Mouse (Mus musculus): ENCODE measurements around the gene Ifitm10.
"Not testable (repeated sequence)": the region's sequence is repeated elsewhere in the genome, so short reads cannot be mapped to it uniquely, and the experiment has no call there.

Gene Ifitm10

DNA sequence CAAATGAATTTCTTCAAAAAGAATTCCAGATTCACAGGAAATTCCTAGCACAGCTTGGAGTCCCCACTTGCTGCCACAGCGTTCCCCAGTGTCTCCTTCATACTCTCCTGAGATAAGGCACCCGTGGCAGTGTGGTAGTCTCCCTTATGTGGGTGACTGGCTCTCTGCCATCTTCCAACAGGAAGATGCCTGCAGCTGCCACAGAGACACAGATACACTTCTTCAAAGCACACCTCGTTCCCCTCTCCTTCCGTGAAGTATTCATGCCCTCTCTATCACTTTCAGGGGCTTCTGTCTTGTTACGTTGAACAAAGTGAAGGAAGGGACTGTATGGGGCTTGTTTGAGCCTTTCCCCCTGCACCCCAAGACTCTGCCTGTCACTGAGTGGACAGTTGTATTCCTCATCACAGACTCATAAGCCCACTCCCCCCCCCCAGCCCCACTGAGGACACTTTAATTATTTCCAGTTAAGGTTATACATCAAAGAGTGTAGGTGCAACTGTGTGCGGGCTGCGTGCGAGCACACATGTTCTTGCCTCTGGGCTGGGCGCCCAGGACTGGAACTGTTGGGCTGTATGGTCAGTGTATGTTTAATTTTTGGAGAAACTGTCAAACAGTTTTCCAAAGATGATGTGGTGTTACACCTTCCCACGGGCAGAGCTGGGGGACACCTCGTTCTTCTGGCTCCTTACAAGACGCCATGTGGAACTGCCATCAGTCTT, 50.0 kb downstream of the Ifitm10 start:
- intact Hi-C loops (cut with DNase I): no loop called here

DNA sequence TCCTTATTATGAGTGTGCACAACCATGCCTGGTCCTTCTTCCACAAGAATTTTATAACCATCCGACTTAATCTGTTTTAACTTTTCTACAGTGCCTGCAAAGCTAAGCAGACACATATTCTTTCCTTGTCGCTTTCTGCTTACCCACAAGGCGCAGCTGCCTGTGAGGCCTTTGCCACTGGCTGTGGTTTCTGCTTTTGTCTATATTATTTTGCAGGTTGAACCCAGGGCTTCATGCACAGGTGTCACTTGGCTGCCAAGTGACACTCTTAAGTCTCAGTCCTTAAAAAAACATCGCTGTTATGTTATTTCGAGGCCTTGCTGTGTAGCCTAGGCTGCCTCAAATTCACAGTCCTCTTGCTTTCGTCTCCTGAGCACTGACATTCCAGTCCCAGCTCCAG, 50.9 kb downstream of the Ifitm10 start:
- intact Hi-C loops (cut with DNase I): no loop called here

DNA sequence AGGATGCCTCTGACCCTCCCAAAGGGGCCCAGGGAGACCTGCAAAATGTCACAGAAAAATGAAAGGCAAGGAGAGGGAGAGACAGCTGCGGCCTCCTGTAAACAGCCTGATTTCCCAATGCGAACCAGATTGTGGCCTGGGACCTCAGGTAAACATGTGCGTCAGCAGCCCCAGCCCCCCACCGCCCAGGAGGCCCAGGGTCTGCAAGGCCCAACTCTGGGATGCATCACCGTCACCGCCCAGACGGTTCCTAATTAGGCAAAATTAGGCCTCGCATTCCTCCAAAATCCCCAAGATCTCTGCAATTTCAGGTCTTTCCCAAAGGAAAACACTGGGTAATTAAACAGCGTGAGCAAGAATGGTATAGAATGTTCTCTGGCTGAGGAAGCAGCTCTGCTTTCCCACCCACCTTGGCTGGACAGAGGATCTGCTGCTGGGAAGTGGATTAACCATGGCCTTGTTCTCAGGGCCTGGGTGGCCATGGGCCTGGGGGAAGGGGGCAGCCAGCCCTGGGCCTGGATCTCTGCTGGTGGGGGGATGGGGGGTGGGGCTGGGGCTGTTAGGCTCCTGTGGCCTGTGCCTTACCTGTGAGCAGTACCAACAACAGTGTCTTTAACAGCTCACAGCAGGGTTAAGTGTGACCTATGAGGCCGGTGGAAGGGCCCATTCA, 51.8 kb downstream of the Ifitm10 start:
- intact Hi-C loops (cut with DNase I): not testable (repeated sequence)

DNA sequence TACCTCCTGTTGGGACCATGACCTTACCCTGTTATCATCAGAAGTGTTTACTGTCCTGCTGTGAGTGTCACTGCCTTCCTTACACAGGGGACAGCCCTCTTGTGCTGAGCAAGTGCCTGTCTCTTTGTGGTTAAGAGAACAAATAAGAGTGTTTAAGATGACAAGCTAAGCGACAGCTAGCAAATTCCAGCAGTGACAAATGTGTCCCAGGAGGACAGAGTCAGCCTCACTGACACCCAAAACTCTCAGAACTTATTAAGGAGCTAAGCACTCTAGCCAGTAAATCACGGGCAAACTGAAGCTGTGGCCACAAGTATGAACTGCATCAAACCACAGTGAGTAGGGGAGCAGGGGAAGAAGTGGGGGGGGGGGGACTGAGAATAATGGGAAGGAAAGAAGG, 52.6 kb downstream of the Ifitm10 start:
- intact Hi-C loops (cut with DNase I): no loop called here

DNA sequence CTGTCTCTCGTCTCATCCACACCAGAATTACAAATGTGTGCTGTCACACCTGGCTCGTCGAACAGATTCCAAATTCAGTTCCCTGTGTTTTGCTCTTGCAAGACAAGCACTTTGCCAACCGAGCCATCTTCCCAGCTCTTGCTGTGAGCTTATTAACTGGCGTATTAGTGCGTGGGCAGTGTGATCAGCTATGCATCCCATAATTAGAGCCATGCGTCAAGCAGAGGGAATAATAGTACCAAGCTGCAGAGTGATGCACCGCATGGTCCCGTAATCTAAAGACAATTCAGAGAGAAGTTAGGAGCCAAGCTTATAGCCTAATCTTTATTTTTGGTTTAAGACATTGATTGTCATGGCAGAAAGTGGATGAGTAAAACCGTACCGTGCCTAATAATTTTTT, 54.4 kb downstream of the Ifitm10 start:
- intact Hi-C loops (cut with DNase I): loop anchor here (5.0 kb wide), 3 partner anchors 178 to 358 kb away; partner anchors contain the start of gene Tnnt3

DNA sequence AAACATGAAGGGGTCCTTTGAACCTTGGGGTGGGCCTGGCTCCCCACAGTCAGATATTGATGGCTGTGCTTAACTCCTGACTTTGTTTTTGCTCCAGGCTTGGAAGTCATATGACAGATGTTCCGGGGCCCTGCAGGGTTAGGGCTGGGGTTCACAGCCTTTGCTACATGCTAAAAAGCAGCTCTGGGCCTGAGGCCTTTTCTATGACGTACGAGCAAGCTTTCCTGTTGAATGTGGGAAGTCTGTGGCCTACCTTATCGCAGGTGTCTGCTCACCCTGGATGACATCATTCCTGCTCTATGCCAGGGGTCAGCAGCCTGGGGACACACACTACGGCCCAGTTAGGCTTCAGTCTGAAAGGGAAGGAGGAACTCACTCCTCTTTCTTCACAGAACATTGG, 56.3 kb downstream of the Ifitm10 start:
- intact Hi-C loops (cut with DNase I): loop anchor here (5.0 kb wide), 3 partner anchors 180 to 360 kb away; partner anchors contain the start of gene Tnnt3

DNA sequence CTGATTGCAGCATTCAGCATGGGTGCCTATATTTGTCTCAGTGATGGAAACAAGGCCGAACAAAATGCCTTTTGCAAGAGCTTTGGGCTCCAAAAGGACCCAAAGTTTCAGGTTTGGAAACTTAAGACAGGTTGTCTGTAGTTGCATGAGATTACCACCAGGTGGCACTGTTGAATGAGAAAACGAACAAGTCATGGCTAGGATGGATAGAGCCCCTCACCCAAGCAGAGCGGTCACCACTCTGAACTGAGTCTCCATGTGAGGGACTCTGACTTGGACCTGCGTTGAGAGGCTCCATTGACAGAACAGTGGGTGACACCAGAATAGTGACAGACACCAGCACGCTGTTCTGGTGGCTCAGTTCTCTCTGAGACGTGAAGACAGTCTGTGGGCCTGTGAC, 57.0 kb downstream of the Ifitm10 start:
- intact Hi-C loops (cut with DNase I): loop anchor here (5.0 kb wide), 3 partner anchors 181 to 361 kb away; partner anchors contain the start of gene Tnnt3

DNA sequence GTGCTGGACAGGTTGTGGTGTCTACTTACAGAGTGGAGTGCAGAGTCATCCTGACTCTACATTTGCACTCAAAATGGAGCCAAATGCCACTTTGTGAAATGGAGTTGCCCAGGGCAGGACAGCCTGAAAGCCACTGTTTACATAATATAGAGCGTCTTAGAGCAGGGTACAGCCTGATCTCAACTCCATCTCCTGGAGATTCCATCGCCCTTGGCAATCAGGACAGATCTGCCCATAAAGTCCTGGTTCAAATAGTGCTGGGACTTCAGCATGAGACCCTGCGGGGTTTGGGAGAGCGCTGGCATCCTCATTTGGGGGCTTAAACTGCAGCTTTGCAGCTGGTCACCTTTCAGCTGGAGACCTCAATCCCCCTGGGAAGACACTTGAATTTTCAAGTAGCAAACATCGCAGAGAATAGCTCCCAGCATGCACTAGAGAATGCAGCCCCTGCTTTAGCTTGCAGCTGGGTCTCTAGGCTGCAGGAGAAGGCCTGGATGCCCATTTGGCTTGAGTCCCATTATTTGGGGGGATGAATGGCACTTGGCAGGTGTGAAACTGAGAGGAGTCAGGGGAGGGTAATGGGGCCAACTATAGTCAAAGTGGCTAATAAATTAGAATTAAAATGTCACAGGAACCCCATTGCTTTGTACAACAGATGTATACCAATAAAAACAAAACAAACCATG, 58.8 kb downstream of the Ifitm10 start:
- intact Hi-C loops (cut with DNase I): loop anchor here (5.0 kb wide), 3 partner anchors 183 to 363 kb away; partner anchors contain the start of gene Tnnt3

DNA sequence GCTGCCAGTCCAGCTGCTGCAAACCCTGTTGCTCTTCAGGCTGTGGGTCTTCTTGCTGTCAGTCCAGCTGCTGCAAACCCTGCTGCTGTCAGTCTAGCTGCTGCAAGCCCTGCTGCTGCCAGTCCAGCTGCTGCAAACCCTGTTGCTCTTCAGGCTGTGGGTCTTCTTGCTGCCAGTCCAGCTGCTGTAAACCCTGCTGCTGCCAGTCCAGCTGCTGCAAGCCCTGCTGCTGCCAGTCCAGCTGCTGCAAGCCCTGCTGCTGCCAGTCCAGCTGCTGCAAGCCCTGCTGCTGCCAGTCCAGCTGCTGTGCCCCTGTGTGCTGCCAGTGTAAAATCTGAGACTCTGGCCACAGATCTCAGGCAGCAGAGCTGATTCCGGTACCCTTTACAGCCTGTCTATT, 69.6 kb downstream of the Ifitm10 start:
- intact Hi-C loops (cut with DNase I): not testable (repeated sequence)

DNA sequence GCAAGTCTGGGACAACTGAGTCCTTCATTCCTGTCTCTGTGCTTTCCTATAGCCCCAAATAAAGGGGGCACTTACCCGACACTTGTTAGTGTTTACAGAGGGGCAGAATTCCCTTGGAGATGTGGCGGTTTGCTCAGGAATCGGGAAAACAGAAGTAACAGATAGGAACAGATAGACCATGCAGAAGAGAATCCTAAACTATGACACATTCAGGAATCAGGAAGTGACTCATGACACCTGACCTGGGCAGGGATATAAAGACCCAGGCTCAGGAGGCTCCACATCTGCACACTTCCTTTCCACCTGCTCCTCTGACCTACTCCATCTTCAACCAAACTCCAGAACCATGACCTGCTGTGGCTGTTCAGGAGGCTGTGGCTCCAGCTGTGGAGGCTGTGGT, 70.3 kb downstream of the Ifitm10 start, which contains the start of gene Krtap5-4:
TSS of gene Krtap5-4 (plus strand) at position 301 of the 400 bp plus-strand sequence.
- intact Hi-C loops (cut with DNase I): no loop called here

DNA sequence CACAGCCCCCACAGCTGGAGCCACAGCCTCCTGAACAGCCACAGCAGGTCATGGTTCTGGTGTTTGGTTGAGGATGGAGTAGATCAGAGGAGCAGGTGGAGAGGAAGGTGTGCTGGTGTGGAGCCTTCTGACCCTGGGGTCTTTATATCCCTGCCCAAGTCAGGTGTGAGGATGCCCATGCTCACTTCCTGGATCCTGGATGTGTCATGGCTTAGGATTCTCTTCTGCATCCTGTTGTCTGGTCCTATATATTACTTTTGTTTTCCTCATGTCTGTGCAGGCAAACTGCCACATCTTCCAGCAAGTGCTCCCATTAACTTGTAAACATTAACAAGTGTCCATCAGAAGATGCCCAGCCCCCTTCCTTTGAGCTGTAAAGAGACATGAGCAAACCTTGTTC, 76.5 kb downstream of the Ifitm10 start, which contains the start of gene Krtap5-1:
TSS of gene Krtap5-1 (minus strand) at position 101 of the 400 bp plus-strand sequence.
- intact Hi-C loops (cut with DNase I): not testable (repeated sequence)

DNA sequence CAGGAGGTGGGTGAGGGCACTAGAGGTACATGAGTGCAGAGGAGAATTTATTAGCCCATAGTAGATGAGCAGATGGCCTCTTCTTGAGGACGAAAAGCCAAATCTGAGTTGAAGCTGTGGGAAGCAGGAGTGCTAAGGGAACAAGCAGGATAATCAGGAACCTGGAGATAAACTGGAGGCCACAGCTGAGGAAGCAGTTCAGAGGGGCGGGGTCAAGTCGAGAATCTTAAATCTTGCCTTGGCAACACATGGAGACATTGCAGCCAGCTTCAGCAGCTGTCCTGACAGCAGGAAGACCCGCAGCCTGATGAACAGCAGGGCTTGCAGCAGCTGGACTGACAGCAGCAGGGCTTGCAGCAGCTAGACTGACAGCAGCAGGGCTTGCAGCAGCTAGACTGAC, 77.4 kb downstream of the Ifitm10 start:
- intact Hi-C loops (cut with DNase I): not testable (repeated sequence)

DNA sequence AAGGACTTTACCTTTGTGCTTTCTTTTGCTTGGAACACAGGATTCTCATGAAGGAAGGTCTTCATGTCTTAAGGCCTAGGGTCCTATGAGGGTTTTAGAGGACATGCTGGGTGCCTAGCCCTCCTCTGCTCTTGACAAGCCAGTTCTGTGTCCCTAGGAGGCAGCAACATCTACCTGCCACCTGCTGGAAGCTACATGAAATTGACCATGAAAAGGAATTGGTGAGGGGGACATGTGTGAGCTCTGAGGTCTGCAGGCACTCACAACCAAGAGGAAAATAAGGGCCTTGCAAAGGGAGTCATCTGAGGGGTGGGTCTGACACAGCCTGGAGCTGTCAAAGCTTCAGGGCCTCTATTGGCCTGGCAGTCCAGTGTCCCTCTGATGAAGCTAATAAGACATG, 78.1 kb downstream of the Ifitm10 start:
- intact Hi-C loops (cut with DNase I): no loop called here

DNA sequence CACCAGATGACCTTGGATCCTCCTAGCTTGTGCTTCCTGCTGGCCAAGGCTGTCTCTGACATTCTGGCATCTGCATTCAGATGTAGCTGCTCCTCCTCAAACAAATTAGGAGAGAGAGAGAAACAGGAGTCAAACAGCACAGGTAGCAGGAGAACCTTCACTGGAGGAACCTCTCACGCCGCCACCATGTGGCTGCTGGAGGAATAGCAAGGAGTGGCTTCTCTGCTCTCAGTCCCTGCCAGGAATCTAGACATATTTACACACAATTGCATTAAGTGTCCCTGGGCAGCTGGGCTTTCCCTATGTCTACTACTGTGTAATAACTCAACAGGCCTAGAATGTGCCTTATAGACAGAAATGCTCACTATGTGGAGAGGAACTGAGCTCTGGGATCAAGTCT, 79.7 kb downstream of the Ifitm10 start:
- intact Hi-C loops (cut with DNase I): loop anchor here (1.0 kb wide), 1 partner anchor 16 kb away; no protein-coding TSS in a partner anchor

DNA sequence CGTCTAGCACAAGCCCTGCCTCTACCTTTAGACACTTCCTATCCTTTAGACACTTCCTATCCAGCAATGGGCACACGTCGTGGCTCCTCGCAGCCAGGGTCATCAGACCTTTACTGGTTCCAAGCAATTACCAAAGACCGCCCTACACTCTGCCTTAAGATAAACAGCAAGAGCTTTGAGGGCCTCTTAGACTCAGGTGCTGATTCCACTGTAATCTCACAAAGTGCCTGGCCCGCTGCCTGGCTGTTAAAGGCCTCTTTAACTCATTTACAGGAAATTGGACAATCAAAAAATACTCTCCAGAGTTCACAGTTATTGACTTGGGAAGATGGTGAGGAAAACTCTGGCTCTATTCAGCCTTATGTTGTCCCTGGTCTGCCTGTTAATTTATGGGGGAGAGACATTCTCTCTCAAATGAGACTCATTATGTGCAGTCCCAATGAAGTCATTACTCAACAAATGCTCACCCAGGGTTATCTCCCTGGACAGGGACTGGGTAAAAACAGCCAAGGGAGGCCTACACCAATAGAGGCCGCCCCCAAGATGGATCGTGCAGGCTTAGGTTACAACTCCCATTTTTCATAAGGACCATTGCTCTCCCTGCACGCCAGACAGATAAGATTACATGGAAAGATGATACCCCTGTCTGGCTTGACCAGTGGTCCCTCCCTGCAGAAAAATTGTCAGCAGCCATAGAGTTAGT, 87.5 kb downstream of the Ifitm10 start:
- intact Hi-C loops (cut with DNase I): loop anchor here (2.0 kb wide), 1 partner anchor 141 kb away; the partner anchor contains the start of gene Gm45337

DNA sequence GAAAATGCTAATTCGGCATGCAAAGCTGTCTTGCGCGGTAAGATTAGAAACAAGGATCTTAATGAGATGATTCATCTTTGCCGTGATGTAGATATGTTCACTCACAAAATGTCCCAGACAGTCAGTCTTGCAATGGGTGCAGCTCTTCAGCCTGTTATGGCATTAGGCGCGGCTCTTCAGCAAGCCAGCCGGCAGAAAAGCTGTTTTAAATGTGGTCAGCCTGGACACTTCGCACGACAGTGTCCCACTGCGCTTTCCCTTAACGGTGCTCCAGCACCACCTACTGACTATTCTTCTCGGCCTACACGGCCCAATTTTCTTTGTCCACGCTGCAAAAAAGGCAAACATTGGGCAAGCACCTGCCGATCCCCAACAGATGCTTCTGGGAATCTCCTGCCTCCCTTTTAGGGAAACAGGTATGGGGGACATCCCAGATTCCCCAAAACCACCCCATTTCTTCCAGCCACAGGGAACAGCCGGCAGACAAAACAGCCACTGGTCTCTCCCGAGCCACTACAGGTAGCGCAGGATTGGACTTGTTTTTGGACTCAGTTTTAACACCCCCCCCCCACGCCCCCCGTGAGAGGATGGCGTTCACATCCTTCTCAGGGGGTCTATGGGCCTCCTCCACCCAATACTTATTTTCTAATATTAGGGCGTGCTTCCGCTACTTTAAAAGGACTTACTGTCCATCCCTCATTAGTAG, 88.3 kb downstream of the Ifitm10 start:
- intact Hi-C loops (cut with DNase I): loop anchor here (2.0 kb wide), 1 partner anchor 140 kb away; the partner anchor contains the start of gene Gm45337

DNA sequence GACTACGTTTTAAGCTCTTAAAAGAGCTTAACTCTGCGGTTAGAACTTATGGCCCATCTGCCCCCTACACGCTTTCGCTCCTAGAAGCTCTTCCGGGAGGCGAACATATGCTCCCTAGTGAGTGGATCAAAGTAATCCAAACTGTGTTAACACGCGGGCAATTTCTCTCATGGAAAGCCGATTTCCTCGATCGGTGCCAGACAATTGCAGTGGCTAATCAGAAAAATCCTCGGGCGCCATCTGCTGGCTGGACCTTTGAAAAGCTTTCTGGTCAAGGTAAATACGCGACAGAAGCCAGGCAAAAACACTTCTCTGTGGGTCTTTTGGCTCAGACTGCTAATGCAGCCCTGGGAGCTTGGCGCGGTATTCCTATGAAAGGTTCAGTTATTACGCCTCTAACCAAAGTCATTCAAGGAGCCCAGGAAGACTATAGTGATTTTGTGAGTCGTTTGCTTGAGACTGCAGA, 88.9 kb downstream of the Ifitm10 start:
- intact Hi-C loops (cut with DNase I): loop anchor here (2.0 kb wide), 1 partner anchor 140 kb away; the partner anchor contains the start of gene Gm45337

DNA sequence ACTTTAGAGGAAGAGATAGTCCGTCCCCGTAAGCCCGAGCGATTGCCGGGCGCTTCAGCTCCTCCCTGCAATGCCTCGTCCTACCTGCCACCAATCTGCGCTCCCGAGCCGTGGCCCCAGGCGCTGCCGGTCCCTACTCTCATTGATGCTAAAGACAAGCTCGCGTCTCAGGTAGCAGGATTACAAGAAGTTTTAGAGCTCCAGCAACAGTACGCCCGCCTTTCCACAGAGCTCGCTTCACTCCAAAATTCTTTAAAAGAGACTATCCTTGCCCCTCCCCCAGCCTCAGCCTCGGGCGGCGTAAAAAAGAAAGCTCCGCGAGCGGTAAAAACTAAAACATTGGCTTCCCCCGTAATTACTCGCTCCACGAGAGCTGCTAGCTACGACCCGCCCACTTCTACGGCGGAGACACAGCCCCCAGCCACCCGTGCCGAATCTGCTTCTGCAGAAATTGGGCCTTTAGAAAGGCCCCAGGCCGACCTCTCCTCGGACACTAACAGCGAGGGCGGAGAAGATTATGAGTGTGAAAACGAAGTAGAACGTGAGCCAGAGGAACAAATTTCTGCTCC, 89.4 kb downstream of the Ifitm10 start:
- intact Hi-C loops (cut with DNase I): loop anchor here (2.0 kb wide), 1 partner anchor 139 kb away; the partner anchor contains the start of gene Gm45337

DNA sequence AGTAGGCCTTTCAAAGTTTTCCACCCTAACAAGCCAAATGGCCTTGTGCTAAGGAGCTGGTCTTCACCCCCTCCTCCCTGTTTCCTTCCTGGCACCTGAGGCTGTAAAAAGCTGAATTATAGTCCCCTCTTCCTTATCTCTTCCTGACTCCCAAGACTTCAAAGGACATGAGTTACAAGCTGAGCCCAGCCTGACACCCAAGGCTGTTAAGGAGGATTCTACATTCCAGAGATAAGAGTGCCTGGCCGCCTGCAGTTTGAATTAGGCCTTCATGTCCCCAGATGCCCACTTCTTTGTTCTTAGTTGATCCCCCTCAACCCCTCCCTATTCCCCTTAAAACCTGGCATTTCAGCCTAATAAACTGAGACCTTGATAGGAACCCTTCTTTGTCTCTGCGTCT, 90.7 kb downstream of the Ifitm10 start:
- intact Hi-C loops (cut with DNase I): not testable (repeated sequence)

DNA sequence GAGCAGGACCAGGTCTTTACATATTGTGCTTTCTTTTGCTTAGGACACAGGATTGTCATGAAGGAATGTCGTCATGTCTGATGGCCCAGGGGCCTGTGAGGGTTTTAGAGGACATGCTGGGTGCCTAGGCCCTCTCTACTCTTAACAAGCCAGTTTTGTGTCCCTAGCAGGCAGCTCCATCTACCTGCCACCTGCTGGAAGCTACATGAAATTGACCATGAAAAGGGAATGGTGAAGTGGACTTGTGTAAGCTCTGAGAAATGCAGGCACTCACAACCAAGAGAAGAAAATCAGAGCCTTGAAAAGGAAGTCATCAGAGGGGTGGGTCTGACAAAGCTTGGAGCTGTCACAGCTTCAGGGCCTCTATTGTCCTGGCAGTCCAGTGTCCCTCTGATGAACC, 94.3 kb downstream of the Ifitm10 start:
- intact Hi-C loops (cut with DNase I): not testable (repeated sequence)
